Mouse (Mus musculus) heart, embryonic 16.5 days (tissue): ENCODE data around the gene Dock2. TPM values are rescaled to one million over a fixed set of nuclear protein-coding genes. Genes with fewer than 3 reads are reported as not detected.

Experiments used
- ATAC-seq: fragments of 200-750 bp; cut with Nextera tagmentation; replicated peaks from 2 replicates; pipeline ENCODE4 v1.8.0; 2017; ENCODE audit warnings: moderate number of reproducible peaks; ENCODE audit not compliant: insufficient read depth, low FRiP score; ENCODE audit errors: extremely low read depth
- H3K27ac ChIP-seq: fragments of 300-500 bp; sonication (generic); 2 replicates; pipeline ENCODE4 v1.5.1; 2014; ENCODE audit warnings: mild to moderate bottlenecking, low read length, control low read depth, moderate library complexity
- H3K27me3 ChIP-seq: fragments of 300-500 bp; sonication (generic); 2 replicates; pipeline ENCODE4 v1.6.1; 2014; ENCODE audit warnings: low read length, mixed read lengths; ENCODE audit not compliant: control insufficient read depth, insufficient read depth
- H3K36me3 ChIP-seq: fragments of 300-500 bp; sonication (generic); 2 replicates; pipeline ENCODE4 v1.6.1; 2014; ENCODE audit not compliant: control insufficient read depth, insufficient read depth
- H3K4me1 ChIP-seq: fragments of 300-500 bp; sonication (generic); 2 replicates; pipeline ENCODE4 v1.6.1; 2014; ENCODE audit warnings: low read length, mixed read lengths; ENCODE audit not compliant: control insufficient read depth, insufficient read depth
- H3K4me2 ChIP-seq: fragments of 300-500 bp; sonication (generic); 2 replicates; pipeline ENCODE4 v1.6.1; 2014; ENCODE audit warnings: low read depth, mild to moderate bottlenecking, control low read depth, low read length
- H3K4me3 ChIP-seq: fragments of 300-500 bp; sonication (generic); 2 replicates; pipeline ENCODE4 v1.5.1; 2014; ENCODE audit warnings: mild to moderate bottlenecking, control low read depth, low read length
- H3K9ac ChIP-seq: fragments of 300-500 bp; sonication (generic); 2 replicates; pipeline ENCODE4 v1.6.1; 2014; ENCODE audit warnings: low read length, control low read depth
- H3K9me3 ChIP-seq: fragments of 300-500 bp; sonication (generic); replicated peaks from 2 replicates; pipeline ENCODE4 v1.6.1; 2016; ENCODE audit warnings: low read length; ENCODE audit not compliant: control insufficient read depth
- WGBS: fragments of 180-500 bp; shearing (Covaris S2); extraction: QIAGEN DNeasy Blood & Tissue Kit; methylation state at CpG from one replicate; pipeline ENCODE4 v1.1.7; 2014; 5-methylcytosine and 5-hydroxymethylcytosine counted together
- polyA plus RNA-seq: library from polyadenylated mRNA; unstranded; fragments of >200 nt; fragmentation: Nextera tagmentation; extraction: Ambion mirVana; gene quantifications from 2 replicates; pipeline ENCODE4 v1.2.1, GENCODE M21; 2015

Dock2 gene
- polyA plus RNA-seq, 1 experiment from 2014 or later = 5.3 TPM

GRCm38 (mm10) chr11:34319282-34319681 lies 464.4 kb downstream of the Dock2 start:
- H3K27me3 ChIP-seq = no peaks in the 10 kb centered on the region
- WGBS = 74% methylated on average over 1 of the region's 1 CpGs
- no peak overlapping the region for H3K9ac ChIP-seq
- no peak overlapping the region for H3K4me2 ChIP-seq
- no peaks in the 10 kb centered on the region for H3K9me3 ChIP-seq
- no peaks in the 10 kb centered on the region for H3K36me3 ChIP-seq
- no peaks in the 10 kb centered on the region for H3K4me1 ChIP-seq
- no peak for ATAC-seq
- H3K4me3 ChIP-seq = no peak overlapping the region
- H3K27ac ChIP-seq = no peak overlapping the region

- Histone ChIP-seq H3K4me1 (no peaks in the 10 kb centered on the region), H3K4me2 (no peak overlapping the region), H3K27me3 (no peaks in the 10 kb centered on the region), H3K9me3 (no peaks in the 10 kb centered on the region), H3K4me3 (no peak overlapping the region), H3K36me3 (no peaks in the 10 kb centered on the region), H3K9ac (no peak overlapping the region), H3K27ac (no peak overlapping the region)
- no peak for ATAC-seq
- WGBS = 76% methylated on average over 8 of the region's 8 CpGs
These were observed 466.7 kb downstream of the Dock2 start for GRCm38 (mm10) chr11:34317001-34317400.

GRCm38 (mm10) chr11:34316176-34316575 lies 467.5 kb downstream of the Dock2 start:
- Histone ChIP-seq H3K9ac (no peak overlapping the region), H3K27ac (no peak overlapping the region), H3K4me2 (no peak overlapping the region), H3K4me3 (no peak overlapping the region), H3K9me3 (no peaks in the 10 kb centered on the region), H3K27me3 (no peaks in the 10 kb centered on the region), H3K4me1 (no peaks in the 10 kb centered on the region), H3K36me3 (no peaks in the 10 kb centered on the region)
- WGBS = 79% methylated on average over 10 of the region's 10 CpGs
- ATAC-seq = no peak

DNA sequence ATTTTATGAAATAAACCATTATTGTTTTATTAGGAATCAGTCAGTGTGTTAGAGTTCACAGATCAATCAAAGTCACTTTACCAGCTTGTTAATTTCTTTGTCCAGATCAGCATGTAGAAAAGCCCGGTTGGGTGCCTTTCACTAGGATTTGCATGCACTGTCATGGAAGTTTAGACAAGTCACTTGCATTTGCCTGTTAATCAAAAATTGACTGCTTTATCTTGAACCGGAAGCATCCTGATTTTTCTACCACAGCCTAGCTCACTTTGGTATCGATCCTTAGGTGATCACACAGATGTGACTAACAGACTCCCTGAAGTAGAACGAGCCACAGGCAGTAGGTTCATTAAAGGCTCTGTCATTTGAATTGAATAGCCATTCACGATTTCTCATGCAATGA lies 468.3 kb downstream of the Dock2 start:
- Histone ChIP-seq H3K27ac (no peak overlapping the region), H3K36me3 (no peaks in the 10 kb centered on the region), H3K27me3 (no peaks in the 10 kb centered on the region), H3K9ac (no peak overlapping the region), H3K4me3 (no peak overlapping the region), H3K4me2 (no peak overlapping the region), H3K4me1 (no peaks in the 10 kb centered on the region), H3K9me3 (no peaks in the 10 kb centered on the region)
- ATAC-seq = no peak
- WGBS = 50% methylated on average over 5 of the region's 5 CpGs

DNA sequence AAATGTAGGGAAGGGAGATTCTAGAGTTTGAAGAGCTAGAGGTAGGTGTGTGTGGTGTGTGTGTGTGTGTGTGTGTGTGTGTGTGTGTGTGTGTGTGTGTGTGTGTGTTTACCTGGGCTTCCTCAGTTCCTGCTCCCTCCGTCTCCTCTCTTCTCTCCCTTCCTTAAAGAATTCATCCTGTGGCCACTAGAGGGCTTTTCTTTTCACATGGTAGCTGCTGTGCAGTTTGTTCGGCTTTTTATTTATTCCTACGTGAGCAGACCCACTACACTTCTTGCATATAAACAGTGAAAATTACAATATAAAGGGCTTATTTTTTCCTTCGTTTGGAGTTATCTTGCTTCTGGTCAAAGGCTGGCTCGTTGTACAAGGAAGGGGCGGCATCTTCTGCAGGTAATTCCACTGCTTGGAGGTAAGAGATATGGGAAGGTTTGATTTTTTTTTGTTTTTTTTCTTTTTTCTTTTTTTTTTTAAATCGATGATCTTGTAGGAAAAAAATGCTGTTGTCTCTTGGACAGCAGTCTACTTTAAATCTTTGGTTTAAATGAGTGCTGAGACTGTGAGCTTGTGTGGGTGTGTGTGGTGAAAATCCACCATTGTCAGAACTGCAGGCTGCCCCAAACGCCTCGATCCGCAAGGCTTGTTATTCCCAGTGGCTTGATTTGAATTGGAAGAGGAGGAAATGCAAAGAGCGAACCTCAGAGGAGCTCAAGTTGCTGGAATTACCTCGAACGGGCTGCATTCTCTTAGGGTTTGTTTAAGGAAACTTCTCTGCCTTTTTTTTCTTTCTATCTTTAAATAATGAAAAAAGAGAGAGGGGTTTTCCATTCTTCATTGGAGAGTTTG lies 468.9 kb downstream of the Dock2 start, which contains the start of gene Fam196b:
Gene Fam196b (plus strand): TSS at position 289 of the 846 bp plus-strand sequence.
- no peak within 1 kb of the TSS for H3K27ac ChIP-seq
- 13% methylated on average over 13 of the region's 13 CpGs for WGBS
- H3K36me3 ChIP-seq = no peaks in the 10 kb centered on the region
- ATAC-seq = no peak
- no peaks in the 10 kb centered on the region for H3K4me1 ChIP-seq
- peak within 1 kb of the TSS; percentile 66 for H3K4me2 ChIP-seq
- H3K4me3 ChIP-seq = peak within 1 kb of the TSS; percentile 43
- no peaks in the 10 kb centered on the region for H3K9me3 ChIP-seq
- H3K27me3 ChIP-seq = no peaks in the 10 kb centered on the region
- peak within 1 kb of the TSS; percentile 31; the same call in 1 of the 2 replicates for H3K9ac ChIP-seq

DNA sequence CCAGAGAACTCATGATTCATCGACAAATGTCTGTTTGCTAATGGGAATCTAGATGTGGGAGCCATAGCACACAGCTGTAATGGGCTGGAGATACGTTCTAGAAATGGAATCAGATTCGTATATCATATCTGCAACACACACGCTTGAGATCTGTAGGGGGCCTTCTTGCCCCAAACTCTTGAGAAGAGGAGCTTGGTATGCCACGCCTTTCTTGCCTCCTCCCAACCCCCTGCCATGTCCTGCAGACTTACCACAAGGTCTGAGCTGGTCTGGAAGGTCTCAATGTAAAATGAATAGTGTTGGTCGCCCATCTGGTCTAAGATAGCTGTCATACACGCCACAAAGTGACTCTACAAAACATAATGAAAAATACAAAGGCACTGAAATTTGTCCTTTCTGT lies 471.5 kb downstream of the Dock2 start:
- Histone ChIP-seq H3K9me3 (no peaks in the 10 kb centered on the region), H3K4me2 (no peak overlapping the region), H3K36me3 (no peaks in the 10 kb centered on the region), H3K4me3 (no peak overlapping the region), H3K9ac (no peak overlapping the region), H3K27ac (no peak overlapping the region), H3K4me1 (no peaks in the 10 kb centered on the region), H3K27me3 (no peaks in the 10 kb centered on the region)
- WGBS = 66% methylated on average over 7 of the region's 7 CpGs
- no peak for ATAC-seq

DNA sequence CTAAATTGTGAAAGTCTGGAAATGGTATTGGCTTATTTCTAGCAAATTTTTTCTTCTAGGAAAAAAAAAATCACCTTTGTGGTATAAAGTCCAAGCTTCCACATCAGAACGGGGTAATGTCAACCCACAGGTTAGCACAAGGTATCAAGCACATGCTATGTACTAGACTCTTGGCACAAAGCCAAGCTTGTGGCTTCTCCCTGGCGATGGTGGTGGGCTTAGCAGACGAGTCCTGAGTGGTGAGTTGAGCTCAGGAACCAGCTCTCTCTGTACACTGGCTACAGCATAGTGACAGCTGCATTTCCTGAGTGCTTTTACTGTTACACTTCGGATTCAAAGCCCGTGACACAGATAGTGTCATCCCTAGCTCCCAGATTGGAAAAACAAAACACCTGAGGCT lies 472.0 kb downstream of the Dock2 start:
- Histone ChIP-seq H3K36me3 (no peaks in the 10 kb centered on the region), H3K4me3 (no peak overlapping the region), H3K27ac (no peak overlapping the region), H3K4me2 (no peak overlapping the region), H3K27me3 (no peaks in the 10 kb centered on the region), H3K9me3 (no peaks in the 10 kb centered on the region), H3K4me1 (no peaks in the 10 kb centered on the region), H3K9ac (no peak overlapping the region)
- ATAC-seq = no peak
- WGBS = 26% methylated on average over 5 of the region's 5 CpGs

DNA sequence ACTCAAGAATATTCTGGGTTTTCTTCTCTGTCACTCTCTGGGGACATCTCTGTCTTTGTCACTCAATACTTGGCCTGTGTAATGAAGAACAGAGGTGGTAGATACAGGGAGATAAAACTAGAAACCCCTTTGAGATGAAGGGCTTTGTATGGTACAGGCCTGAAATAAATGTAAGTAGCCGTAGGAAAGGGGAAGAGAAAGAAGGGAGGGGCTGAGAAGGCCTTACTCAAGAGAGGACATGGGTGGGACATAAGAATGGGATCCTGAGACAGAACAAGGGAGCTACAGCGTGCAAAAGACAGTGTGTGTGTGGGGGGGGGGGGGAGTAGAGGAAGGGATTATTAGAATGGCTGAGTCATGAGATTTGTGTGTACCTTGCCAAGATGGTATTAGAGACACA lies 474.3 kb downstream of the Dock2 start:
- no peak overlapping the region for H3K27ac ChIP-seq
- 79% methylated on average over 2 of the region's 2 CpGs for WGBS
- no peak for ATAC-seq

GRCm38 (mm10) chr11:34308731-34309130 lies 475.0 kb downstream of the Dock2 start:
- Histone ChIP-seq H3K36me3 (no peaks in the 10 kb centered on the region), H3K9me3 (no peaks in the 10 kb centered on the region), H3K27me3 (0 out of 2 replicates have a peak, but pooled peaks cover 3% of the 10 kb centered on the region), H3K27ac (no peak overlapping the region), H3K4me3 (no peak overlapping the region), H3K4me2 (no peak overlapping the region), H3K4me1 (no peaks in the 10 kb centered on the region), H3K9ac (no peak overlapping the region)
- 95% methylated on average over 3 of the region's 3 CpGs for WGBS
- ATAC-seq = no peak

More for the DNA sequence above, 474.3 kb downstream of the Dock2 start:
- Histone ChIP-seq H3K4me2 (no peak overlapping the region), H3K9ac (no peak overlapping the region), H3K36me3 (no peaks in the 10 kb centered on the region), H3K4me1 (no peaks in the 10 kb centered on the region), H3K9me3 (no peaks in the 10 kb centered on the region), H3K4me3 (no peak overlapping the region), H3K27me3 (0 out of 2 replicates have a peak, but pooled peaks cover 3% of the 10 kb centered on the region)
